Mouse (Mus musculus) kidney, embryonic 16.5 days (tissue): ENCODE data around the gene Gpr12. TPM values are rescaled to one million over a fixed set of nuclear protein-coding genes. Genes with fewer than 3 reads are reported as not detected.
"Not testable (repeated sequence)": the region's sequence is repeated elsewhere in the genome, so short reads cannot be mapped to it uniquely, and the experiment has no call there.

Source experiments
- ATAC-seq: fragments of 200-750 bp; cut with Nextera tagmentation; 2 replicates; pipeline ENCODE4 v1.8.0; 2017; ENCODE audit warnings: moderate TSS enrichment; ENCODE audit not compliant: low FRiP score, low TSS enrichment
- H3K27ac ChIP-seq: fragments of 300-500 bp; sonication (generic); 2 replicates; pipeline ENCODE4 v1.5.1; 2014; ENCODE audit warnings: low read length
- H3K27me3 ChIP-seq: fragments of 300-500 bp; sonication (generic); 2 replicates; pipeline ENCODE4 v1.6.1; 2014; ENCODE audit warnings: low read length, control low read depth, mixed read lengths; ENCODE audit not compliant: insufficient read depth
- H3K36me3 ChIP-seq: fragments of 300-500 bp; sonication (generic); 2 replicates; pipeline ENCODE4 v1.6.1; 2014; ENCODE audit warnings: low read length, control low read depth, mixed read lengths; ENCODE audit not compliant: insufficient read depth
- H3K4me1 ChIP-seq: fragments of 300-500 bp; sonication (generic); 2 replicates; pipeline ENCODE4 v1.6.1; 2014; ENCODE audit warnings: low read length, control low read depth, mixed read lengths; ENCODE audit not compliant: insufficient read depth
- H3K4me2 ChIP-seq: fragments of 300-500 bp; sonication (generic); replicated peaks from 2 replicates; pipeline ENCODE4 v1.6.1; 2014; ENCODE audit warnings: low read depth, low read length
- H3K4me3 ChIP-seq: fragments of 300-500 bp; sonication (generic); 2 replicates; pipeline ENCODE4 v1.5.1; 2014; ENCODE audit warnings: mild to moderate bottlenecking, low read length
- H3K9ac ChIP-seq: fragments of 300-500 bp; sonication (generic); replicated peaks from 2 replicates; pipeline ENCODE4 v1.6.1; 2014; ENCODE audit warnings: low read length
- H3K9me3 ChIP-seq: fragments of 300-500 bp; sonication (generic); 2 replicates; pipeline ENCODE4 v1.6.1; 2016; ENCODE audit warnings: low read length, control low read depth
- WGBS: fragments of 180-500 bp; shearing (Covaris S2); extraction: QIAGEN DNeasy Blood & Tissue Kit; methylation state at CpG from one replicate; pipeline ENCODE4 v1.1.7; 2014; 5-methylcytosine and 5-hydroxymethylcytosine counted together
- polyA plus RNA-seq: library from polyadenylated mRNA; unstranded; fragments of >200 nt; fragmentation: Nextera tagmentation; extraction: Ambion mirVana; gene quantifications from 2 replicates; pipeline ENCODE4 v1.2.1, GENCODE M21; 2015

The Gpr12 gene
- polyA plus RNA-seq, 1 experiment from 2014 or later, result 0.76 TPM

- no peaks in the 10 kb centered on the region for H3K36me3 ChIP-seq
- no peak overlapping the region for H3K27ac ChIP-seq
- H3K4me1 ChIP-seq, result no peaks in the 10 kb centered on the region
- H3K27me3 ChIP-seq, result no peaks in the 10 kb centered on the region
- no peaks in the 10 kb centered on the region for H3K9me3 ChIP-seq
- 77% methylated on average over 1 of the region's 1 CpGs for WGBS
- H3K4me2 ChIP-seq, result no peak overlapping the region
- no peak overlapping the region for H3K4me3 ChIP-seq
- no peak for ATAC-seq
- no peak overlapping the region for H3K9ac ChIP-seq
Measured at GRCm38 (mm10) chr5:146564259-146564658, 20.8 kb downstream of the Gpr12 start.

- not testable (repeated sequence) for H3K4me1 ChIP-seq, H3K27me3 ChIP-seq, H3K4me3 ChIP-seq, H3K4me2 ChIP-seq, H3K36me3 ChIP-seq, H3K27ac ChIP-seq, H3K9me3 ChIP-seq, H3K9ac ChIP-seq, ATAC-seq
- no CpG with 5 or more reads among the region's 3 CpGs for WGBS
Measured at GRCm38 (mm10) chr5:146555836-146556235, 29.2 kb downstream of the Gpr12 start, which contains the start of gene Gm3415. Gene Gm3415, plus strand, starts transcription at chr5:146556136.

- H3K4me3 ChIP-seq, ATAC-seq, H3K9me3 ChIP-seq, H3K4me1 ChIP-seq, H3K27ac ChIP-seq, H3K9ac ChIP-seq, H3K4me2 ChIP-seq, H3K27me3 ChIP-seq, H3K36me3 ChIP-seq: not testable (repeated sequence)
- no CpG with 5 or more reads among the region's 3 CpGs for WGBS
Measured at GRCm38 (mm10) chr5:146537347-146537746, 47.7 kb downstream of the Gpr12 start, which contains the start of gene Gm3409. Gene Gm3409, plus strand, starts transcription at chr5:146537647.

Other genes with a start within 250 kb of the Gpr12 start
- 3.0 and 3.5 TPM in 2 replicates for gene Wasf3, start 200.3 kb downstream of the Gpr12 start, polyA plus RNA-seq
- gene Gm6408, start 103.3 kb downstream of the Gpr12 start, polyA plus RNA-seq, result not detected in 2 replicates
- not detected in 2 replicates for gene Gm6370, start 93.9 kb downstream of the Gpr12 start, polyA plus RNA-seq
- not detected in 2 replicates for gene 4930449I24Rik, start 82.8 kb downstream of the Gpr12 start, polyA plus RNA-seq
- gene Gm3402, start 71.1 kb downstream of the Gpr12 start, polyA plus RNA-seq, result not detected in 2 replicates
- gene Gm3404, start 59.4 kb downstream of the Gpr12 start, polyA plus RNA-seq, result not detected in 2 replicates
- gene Gm3409, start 47.6 kb downstream of the Gpr12 start, polyA plus RNA-seq, result not detected in 2 replicates
- gene Gm3415, start 29.1 kb downstream of the Gpr12 start, polyA plus RNA-seq, result not detected in 2 replicates
- gene Usp12, start 209.8 kb upstream of the Gpr12 start, polyA plus RNA-seq, result 22.1 and 23.0 TPM in 2 replicates
- gene Rpl21, start 247.7 kb upstream of the Gpr12 start, polyA plus RNA-seq, result 457 and 459 TPM in 2 replicates